Mouse (Mus musculus): ENCODE data around the gene Car10.

The Car10 gene

GRCm38 (mm10) chr11:93594033-93594432 lies 496.2 kb downstream of the Car10 start:
- DNase-seq: no peak

GRCm38 (mm10) chr11:93598175-93598574 lies 500.3 kb downstream of the Car10 start:
- DNase-seq: no peak

DNA sequence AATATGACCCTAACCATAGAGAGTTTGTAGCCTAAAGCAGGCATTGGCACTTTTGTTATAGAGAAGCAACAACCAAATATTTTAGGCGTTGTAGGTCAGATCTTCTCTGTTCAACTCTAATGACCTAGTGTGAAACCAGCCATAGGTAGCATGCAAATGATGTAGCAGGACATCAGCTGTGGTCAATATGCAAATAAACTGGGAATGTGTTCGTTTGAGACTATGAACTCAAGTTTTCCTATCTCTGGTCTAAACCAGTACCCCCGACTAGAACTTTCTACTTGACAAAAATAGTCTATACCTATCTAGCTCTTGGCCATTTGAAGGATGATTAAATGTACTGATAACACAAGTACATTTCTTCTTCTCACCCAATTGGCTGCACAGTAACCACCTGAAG lies 501.9 kb downstream of the Car10 start:
- DNase-seq: no peak

- DNase-seq: no peak
Observed at GRCm38 (mm10) chr11:93603575-93603974, 505.7 kb downstream of the Car10 start.

GRCm38 (mm10) chr11:93607111-93607510 lies 509.3 kb downstream of the Car10 start:
- DNase-seq: no peak

DNA sequence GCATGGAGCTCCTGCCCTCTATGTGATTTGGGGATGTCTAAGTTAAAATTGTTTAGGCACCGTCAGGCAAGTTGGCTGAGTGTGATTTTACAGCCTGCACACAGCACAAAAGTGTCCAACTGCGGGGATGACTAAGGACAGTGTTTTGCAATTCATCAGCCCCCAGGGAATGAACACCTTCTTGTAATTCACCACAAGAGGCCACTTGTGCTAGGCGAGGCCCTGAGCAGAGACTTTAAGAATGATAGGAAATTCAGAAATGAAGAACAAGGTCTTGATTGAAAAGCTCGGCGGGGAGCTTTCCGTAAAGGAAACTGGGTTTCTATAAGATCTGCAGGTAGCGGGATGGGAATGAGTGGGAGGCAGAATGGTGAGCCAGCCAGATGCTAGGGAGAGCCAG lies 510.9 kb downstream of the Car10 start:
- no peak for DNase-seq

DNA sequence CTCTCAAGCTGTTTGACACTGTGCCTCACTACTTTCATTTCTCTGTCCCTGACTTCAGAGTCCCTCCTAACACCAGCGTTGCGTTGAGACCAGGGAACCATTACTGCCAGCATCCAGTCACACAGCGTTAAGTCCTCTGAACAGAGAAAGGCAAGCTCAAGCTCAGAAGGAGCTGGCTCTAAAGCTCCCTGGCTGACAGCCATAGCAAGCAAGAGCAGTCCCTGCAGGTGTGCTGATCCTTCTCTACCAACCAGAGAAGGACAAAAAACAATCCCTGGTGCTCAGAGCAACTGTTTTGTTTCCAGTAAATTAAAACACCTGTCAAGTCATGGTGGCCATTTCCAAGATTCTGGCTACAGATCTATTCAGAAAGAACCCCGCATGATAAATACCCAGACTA lies 514.2 kb downstream of the Car10 start:
- DNase-seq: no peak

DNA sequence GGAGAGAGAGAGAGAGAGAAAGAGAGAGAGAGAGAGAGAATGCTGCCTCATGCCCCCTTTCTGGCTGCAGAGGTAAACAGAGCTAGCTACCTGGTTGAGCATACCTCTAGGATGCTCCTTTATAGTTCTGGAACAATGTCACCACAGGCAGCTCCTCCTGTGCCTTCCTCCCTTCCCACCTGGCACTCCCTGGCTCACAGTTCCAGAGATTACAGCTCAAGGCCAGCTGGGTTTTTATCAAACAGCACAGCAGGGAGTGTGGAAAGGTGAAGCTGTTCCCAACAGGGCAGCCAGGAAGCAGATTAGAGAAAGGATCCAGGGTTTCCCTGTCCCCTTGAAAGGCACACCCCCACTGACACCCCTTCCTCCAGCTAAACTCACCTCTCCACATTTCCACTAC lies 517.0 kb downstream of the Car10 start:
- DNase-seq: no peak

- DNase-seq: no peak
Observed at GRCm38 (mm10) chr11:93623605-93624004, 525.8 kb downstream of the Car10 start.

DNA sequence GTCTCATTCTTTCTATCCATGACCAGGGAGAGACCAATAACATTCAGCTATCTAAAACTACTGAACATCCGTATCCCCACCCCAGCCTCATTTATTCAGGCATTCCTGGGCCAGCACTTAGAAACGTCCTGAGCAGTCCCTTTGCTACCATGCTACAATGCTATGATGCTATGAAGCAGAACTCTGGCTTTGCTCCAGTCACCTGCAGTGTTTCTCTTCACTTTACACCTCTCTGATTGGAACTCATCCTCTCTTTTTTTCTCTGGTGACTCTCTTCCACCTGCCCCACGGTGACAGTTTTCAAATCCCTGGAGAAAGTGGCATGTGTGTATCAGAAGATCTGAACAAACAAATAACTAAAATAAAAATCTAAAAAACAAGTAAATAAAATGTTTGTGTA lies 541.6 kb downstream of the Car10 start:
- DNase-seq: no peak

DNA sequence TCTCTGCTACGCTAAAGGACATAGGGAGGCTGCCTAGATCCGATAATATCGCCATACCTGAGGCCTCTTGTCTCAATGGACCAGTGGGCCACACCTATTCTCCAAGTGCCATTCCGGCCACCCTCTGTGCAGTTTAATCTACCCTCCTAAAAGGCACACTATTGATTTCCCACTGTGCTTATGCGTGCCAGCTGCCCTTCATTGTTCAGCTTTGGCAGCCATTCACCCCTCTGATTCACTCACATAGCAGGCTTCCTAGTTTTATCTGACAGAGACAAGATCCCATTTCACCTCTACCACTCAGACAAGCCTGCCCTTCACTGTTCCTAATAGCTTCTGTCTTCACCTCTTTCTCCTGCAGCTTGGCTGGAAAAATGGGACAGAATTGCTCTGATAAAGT lies 543.1 kb downstream of the Car10 start:
- DNase-seq: no peak

- DNase-seq: no peak
Observed at GRCm38 (mm10) chr11:93642331-93642730, 544.5 kb downstream of the Car10 start.

GRCm38 (mm10) chr11:93643006-93643405 lies 545.2 kb downstream of the Car10 start:
- DNase-seq: no peak

GRCm38 (mm10) chr11:93643436-93643835 lies 545.6 kb downstream of the Car10 start:
- DNase-seq: no peak

- DNase-seq: no peak
Observed at GRCm38 (mm10) chr11:93646216-93646615, 548.4 kb downstream of the Car10 start.

All from lung, postnatal 4 days (tissue).